Mouse (Mus musculus): ENCODE data around the gene Gm47841.
A peak's percentile ranks its signal among the peaks of the same experiment; 100 is the strongest.

Gene Gm47841

DNA sequence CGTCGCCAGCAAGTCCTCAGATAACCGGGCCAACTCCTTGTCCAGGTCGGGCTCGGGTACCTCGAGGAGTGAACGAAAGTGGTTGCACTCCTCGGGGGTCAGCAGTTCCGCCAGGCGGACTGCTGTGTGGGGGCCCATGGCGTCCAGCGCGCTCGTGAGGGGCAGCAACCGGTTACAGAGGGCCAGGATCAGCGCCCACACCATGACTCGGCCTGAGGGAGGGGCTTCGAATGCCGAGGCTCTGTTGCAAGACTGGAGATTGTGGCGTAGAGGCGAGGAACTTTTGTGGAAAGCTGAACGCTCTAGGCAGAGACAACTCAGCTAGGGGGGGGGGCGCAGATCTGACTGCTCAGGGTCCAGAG lies at the start of gene Gm47841:
TSS of gene Gm47841 (minus strand) at position 204 of the 362 bp plus-strand sequence.
- no peak for DNase-seq (ENCODE audit: low read depth, low spot score)

DNA sequence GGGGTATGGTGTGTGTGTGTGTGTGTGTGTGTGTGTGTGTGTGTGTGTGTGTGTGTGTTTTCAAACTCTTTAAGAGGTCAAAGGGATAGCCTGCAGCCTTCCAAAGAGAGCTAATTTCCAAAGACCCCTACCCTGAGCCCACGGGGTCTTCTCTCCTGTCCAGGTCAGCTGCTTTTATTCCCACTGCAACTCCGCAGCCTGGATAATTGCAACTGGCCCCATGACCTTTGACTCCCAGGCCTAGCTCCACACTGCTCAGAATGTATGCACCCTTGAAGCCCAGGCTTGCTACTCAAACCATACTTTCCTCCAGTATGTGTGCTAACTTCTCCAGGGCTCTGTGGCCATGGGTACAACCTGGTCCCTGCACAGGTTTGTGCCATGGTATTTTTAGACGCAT lies 48.2 kb upstream of the Gm47841 start:
- no peak for DNase-seq (ENCODE audit: low read depth, low spot score)

DNA sequence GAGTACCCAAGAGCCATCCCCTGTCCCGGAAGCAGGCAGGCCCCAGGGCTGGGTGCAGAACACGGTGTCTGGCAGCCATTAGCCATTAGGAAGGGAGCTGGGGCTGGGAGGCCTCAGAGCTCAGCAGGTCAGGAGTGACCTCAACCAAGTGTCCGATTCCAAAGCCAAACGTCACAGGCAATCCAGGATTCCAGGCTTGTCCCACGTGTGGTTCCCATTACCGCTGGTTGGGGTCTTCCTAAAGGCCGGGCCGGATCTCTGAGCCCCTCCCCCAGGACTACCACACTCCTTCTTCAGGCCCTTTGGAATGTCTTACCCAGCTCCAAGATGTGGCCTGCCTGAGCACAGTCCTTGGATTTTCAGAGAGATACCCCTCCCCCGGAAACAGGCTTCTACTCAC lies 47.8 kb upstream of the Gm47841 start:
- peak; percentile 49 for DNase-seq (ENCODE audit: low read depth, low spot score)

DNA sequence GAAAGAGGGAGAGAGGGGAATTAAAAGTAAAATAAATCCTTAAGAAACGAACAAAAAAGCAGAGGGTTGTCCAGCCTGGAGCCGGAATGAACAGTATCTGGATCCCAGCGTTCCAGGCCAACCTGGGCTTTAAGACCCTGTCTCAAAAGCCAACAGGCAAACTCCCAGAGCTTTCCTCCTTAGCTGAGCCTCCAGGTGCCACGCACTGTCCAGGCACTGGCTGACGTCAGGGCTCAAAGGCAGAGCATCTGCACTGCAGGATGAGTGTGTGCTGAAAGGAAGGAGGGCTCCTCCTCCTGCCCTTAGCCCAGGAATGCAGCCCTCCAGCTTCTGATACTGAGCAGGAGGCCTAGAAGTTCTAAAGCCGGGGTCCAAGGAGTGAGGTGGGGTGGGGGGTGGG lies 46.8 kb upstream of the Gm47841 start:
- DNase-seq (ENCODE audit: low read depth, low spot score) = peak; percentile 72

GRCm38 (mm10) chr15:101092829-101093648 lies 45.8 kb upstream of the Gm47841 start:
- DNase-seq (ENCODE audit: low read depth, low spot score) = peak; percentile 96

GRCm38 (mm10) chr15:101092121-101092828 lies 45.1 kb upstream of the Gm47841 start:
- peak; percentile 70 for DNase-seq (ENCODE audit: low read depth, low spot score)

- DNase-seq (ENCODE audit: low read depth, low spot score) = no peak
Measured at GRCm38 (mm10) chr15:101091551-101091950, 44.4 kb upstream of the Gm47841 start.

- DNase-seq (ENCODE audit: low read depth, low spot score) = no peak
Measured at GRCm38 (mm10) chr15:101088291-101088690, 41.1 kb upstream of the Gm47841 start.

DNA sequence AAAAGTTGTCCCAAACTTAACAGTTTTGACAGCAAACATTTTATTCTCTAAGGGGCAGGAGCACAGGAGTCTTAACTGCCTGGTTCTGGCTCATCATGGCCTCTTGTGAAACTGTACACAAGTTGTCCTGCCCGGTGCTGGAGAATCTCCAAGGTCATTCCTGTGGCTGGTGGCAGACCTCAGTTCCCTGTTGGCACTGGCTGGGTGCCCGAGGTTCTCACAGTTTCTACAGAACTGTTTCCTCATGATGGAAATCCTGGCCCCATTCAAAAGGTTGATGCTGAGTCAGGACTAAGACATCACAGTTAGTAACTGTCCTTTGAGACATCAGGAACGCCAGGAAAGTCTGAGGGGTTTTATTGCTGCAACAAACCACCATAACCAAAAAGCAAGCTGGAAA lies 39.8 kb upstream of the Gm47841 start:
- no peak for DNase-seq (ENCODE audit: low read depth, low spot score)

- DNase-seq (ENCODE audit: low read depth, low spot score) = no peak
Measured at GRCm38 (mm10) chr15:101086451-101086850, 39.3 kb upstream of the Gm47841 start.

- DNase-seq (ENCODE audit: low read depth, low spot score) = no peak
Measured at GRCm38 (mm10) chr15:101084499-101084898, 37.3 kb upstream of the Gm47841 start.

DNA sequence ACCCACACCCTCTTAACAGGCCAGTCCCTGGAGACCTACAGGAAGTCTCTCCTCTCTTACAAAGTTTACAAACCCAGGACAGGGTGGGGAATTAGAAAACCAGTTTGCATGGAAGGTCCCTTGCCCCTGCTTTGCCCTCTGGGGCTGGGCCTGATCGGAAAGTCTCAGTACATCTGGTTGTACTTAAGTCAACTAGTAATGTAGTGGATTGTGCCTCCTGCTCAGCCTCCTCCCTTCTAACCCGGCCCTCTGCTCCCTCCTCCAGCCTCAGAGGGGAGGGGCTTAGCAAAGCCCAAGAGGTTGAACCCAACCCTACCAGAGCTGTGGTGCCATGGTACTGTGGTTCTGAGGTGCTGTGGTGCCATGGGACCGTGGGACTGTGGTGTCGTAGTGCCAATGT lies 35.0 kb upstream of the Gm47841 start:
- peak; percentile 97 for DNase-seq (ENCODE audit: low read depth, low spot score)

DNA sequence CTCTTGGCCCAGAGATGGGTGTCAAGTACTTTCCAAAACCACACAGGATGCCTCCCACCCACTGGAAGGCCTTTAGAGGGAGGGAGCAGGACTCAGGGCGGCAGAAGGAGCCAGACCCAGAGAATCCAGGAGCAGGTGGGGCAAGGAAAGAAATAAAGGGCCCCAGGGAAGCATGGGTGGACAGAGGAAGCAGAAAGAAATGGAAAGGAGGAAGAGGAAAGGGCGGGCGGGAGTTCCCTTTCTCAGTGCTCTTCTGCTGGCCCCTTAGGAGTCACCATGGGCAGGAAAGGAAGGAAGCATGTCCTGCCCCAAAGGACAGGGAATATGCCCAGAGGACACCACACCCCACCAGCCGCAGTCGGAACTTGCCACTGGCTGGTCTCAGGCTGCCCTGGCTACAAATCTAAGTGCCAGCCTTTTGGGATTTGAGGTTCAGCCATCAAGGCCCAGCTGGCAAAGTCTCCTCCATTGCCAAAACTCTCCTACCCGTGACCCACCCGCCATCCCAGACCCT lies 33.9 kb upstream of the Gm47841 start:
- peak; percentile 49 for DNase-seq (ENCODE audit: low read depth, low spot score)

DNA sequence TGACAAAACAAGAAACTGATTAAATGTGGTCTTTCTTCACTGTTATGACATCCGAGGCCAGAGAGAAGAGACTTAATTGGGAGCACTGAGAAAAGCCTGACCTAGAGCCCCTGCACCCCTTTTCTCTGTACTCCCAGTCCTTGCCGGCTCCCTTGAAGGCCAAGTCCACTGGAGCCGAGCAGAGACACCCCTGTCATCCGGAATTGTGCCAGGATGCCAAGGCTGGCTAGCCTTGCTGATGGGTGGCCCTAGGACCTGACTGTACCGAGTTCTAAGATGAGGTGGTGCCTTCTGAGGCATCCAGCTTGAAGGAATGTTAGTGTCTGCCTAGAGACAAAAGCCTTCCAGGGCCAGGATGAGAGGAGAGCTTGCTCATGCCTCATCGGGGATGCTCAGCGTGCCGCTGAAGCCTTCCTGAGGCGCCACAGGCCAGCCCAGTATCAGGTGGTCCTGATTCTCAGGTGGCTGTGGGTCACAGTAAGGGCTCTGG lies 32.9 kb upstream of the Gm47841 start:
- no peak for DNase-seq (ENCODE audit: low read depth, low spot score)

GRCm38 (mm10) chr15:101078731-101079156 lies 31.5 kb upstream of the Gm47841 start:
- DNase-seq (ENCODE audit: low read depth, low spot score) = no peak

- no peak for DNase-seq (ENCODE audit: low read depth, low spot score)
Measured at GRCm38 (mm10) chr15:101077813-101078730, 30.9 kb upstream of the Gm47841 start, which contains the start of gene Fignl2. Gene Fignl2, minus strand, starts transcription at chr15:101078567.

GRCm38 (mm10) chr15:101077001-101077812 lies 30.0 kb upstream of the Gm47841 start:
- peak; percentile 59 for DNase-seq (ENCODE audit: low read depth, low spot score)

DNA sequence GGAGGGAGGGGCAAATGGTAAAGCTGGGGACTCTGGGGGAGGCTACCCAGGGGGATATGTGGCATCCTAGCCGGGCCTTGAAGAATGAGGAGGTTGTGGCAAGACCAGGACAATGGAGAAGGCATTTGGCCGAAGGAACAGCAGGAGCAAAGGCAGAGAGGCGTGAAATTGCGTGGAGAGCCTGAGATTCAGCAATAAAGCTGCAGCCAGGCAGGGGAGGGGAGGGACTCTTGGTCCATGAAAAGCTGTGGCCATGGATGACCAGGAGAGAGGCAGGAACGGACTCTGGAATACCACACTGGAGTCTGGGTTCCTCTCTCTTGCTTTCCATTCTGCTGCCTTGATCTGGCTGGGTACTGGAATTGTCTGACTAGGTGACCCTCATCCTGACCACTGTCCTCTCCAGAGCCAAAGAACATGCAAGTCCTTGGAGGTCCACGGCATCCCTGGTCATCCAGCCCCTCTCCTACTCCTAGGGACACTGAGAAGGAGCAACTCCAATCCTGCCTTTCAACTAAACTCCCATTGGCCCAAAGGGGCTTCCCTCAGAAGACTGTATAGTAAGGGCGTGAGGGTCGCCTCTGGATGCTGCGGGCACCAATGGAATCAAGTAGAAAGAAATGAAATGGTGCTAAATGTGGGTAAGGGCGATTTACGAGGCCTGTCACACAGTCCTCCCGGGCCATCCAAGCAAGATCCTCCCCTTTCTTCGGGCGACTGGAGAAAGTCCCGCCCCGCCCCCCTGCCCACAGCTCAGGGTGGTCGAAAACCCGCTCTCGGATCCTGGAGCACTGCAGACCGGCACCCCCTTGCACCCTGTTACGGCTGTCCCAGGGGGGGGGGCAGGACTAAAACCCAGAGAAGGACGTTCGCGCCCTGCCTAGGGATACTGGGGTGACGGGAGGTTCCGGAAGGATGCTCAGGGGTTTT lies 29.1 kb upstream of the Gm47841 start:
- DNase-seq (ENCODE audit: low read depth, low spot score) = no peak

DNA sequence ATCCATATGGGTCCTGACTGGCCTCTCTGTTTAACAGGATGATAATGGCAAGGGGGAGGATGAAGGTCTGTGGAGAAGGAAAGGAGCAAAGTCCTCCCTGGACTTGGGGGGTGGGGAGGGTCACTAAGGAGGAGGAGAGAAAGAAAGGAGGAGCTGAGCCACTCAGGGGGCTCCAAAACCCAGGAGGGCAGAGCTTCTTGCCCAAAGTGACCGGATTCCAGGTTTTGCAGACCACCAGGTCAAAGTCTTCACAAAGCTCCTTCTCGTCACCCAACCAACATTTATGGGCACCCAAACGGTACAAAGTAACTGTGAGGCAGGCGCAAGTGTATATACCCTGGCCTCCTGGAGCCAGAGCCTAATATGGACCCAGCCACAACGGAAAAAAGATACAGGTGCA lies 28.5 kb upstream of the Gm47841 start:
- DNase-seq (ENCODE audit: low read depth, low spot score) = no peak
